Mouse (Mus musculus) ES-E14 (cell line): Measurements from ENCODE around the gene Speer4f2.

Experiments used
- HCFC1 ChIP-seq: IDR thresholded peaks from 2 replicates; pipeline ENCODE4 v1.6.1; 2012; ENCODE audit warnings: low read length, inconsistent platforms, borderline replicate concordance; ENCODE audit not compliant: insufficient read depth
- MAFK ChIP-seq: IDR thresholded peaks from 2 replicates; pipeline ENCODE4 v1.6.1; 2014; ENCODE audit warnings: mild to moderate bottlenecking, low read depth, low read length, inconsistent platforms; ENCODE audit not compliant: insufficient read depth
- ZNF384 ChIP-seq: IDR thresholded peaks from 2 replicates; pipeline ENCODE4 v1.6.1; 2012; ENCODE audit warnings: low read depth, low read length, inconsistent platforms

GRCm38 (mm10) chr5:17328946-17329566 lies 43.9 kb upstream of the Speer4f2 start:
- TF ChIP-seq ZNF384: no peak
- no peak for TF ChIP-seq HCFC1
- TF ChIP-seq MAFK: no peak
